Mouse (Mus musculus) forebrain, postnatal 0 days (tissue): ENCODE measurements around the gene Adi1. TPM values are rescaled to one million over a fixed set of nuclear protein-coding genes. Genes with fewer than 3 reads are reported as not detected.

Experiments
- ATAC-seq: fragments of 200-750 bp; cut with Nextera tagmentation; 2 replicates; pipeline ENCODE4 v1.8.0; 2017; ENCODE audit warnings: mild to moderate bottlenecking, moderate library complexity
- DNase-seq: peaks from one replicate; pipeline ENCODE4 v3.0.0-alpha.2; 2015
- H3K27ac ChIP-seq: fragments of 300-500 bp; sonication (generic); 2 replicates; pipeline ENCODE4 v1.5.1; 2014; ENCODE audit warnings: low read depth, mild to moderate bottlenecking, antibody characterized with exemption, low read length, moderate library complexity, mixed read lengths
- H3K27me3 ChIP-seq: fragments of 300-500 bp; sonication (generic); 2 replicates; pipeline ENCODE4 v1.6.1; 2014; ENCODE audit warnings: mild to moderate bottlenecking, low read length, mixed read lengths; ENCODE audit not compliant: insufficient read depth
- H3K36me3 ChIP-seq: fragments of 300-500 bp; sonication (generic); 2 replicates; pipeline ENCODE4 v1.6.1; 2014; ENCODE audit warnings: mild to moderate bottlenecking, moderate library complexity; ENCODE audit not compliant: insufficient read depth
- H3K4me1 ChIP-seq: fragments of 300-500 bp; sonication (generic); 2 replicates; pipeline ENCODE4 v1.6.1; 2014; ENCODE audit warnings: antibody characterized with exemption; ENCODE audit not compliant: insufficient read depth
- H3K4me2 ChIP-seq: fragments of 300-500 bp; sonication (generic); 2 replicates; pipeline ENCODE4 v1.6.1; 2014; ENCODE audit warnings: low read depth, mild to moderate bottlenecking, moderate library complexity
- H3K4me3 ChIP-seq: fragments of 300-500 bp; sonication (generic); 2 replicates; pipeline ENCODE4 v1.5.1; 2014; ENCODE audit warnings: low read depth, low read length, mixed read lengths
- H3K9ac ChIP-seq: fragments of 300-500 bp; sonication (generic); 2 replicates; pipeline ENCODE4 v1.6.1; 2014; ENCODE audit warnings: mild to moderate bottlenecking
- H3K9me3 ChIP-seq: fragments of 300-500 bp; sonication (generic); 2 replicates; pipeline ENCODE4 v1.6.1; 2016; ENCODE audit warnings: low read length
- CTCF ChIP-seq: sonication (generic); IDR thresholded peaks from 2 replicates; pipeline ENCODE4 v1.5.1; 2016; ENCODE audit warnings: antibody characterized with exemption, control low read depth, low read depth
- WGBS: fragments of 180-500 bp; shearing (Covaris S2); extraction: QIAGEN DNeasy Blood & Tissue Kit; methylation state at CpG from one replicate; pipeline ENCODE4 v1.1.7; 2014; 5-methylcytosine and 5-hydroxymethylcytosine counted together
- microRNA-seq, 2 experiments: library from miRNA; unstranded; fragments of <30 nt; microRNA quantifications; one replicate each; pipeline ENCODE4; 2016
- polyA plus RNA-seq: library from polyadenylated mRNA; unstranded; fragments of >200 nt; fragmentation: Nextera tagmentation; extraction: Ambion mirVana; gene quantifications from 2 replicates; pipeline ENCODE4 v1.2.1, GENCODE M21; 2015
- total RNA-seq: library from RNA; depleted of rRNA; stranded (reverse); fragments of >200 nt; gene quantifications from 2 replicates; pipeline ENCODE4 v1.2.3, GENCODE M21; 2014; rRNA removed

The Adi1 gene
- total and polyA plus RNA-seq, 2 experiments from 2014 or later = 9.4 to 27.9 TPM

- no peaks in the 10 kb centered on the region for H3K4me1 ChIP-seq
- no peak overlapping the region for H3K4me3 ChIP-seq
- no peaks in the 10 kb centered on the region for H3K27me3 ChIP-seq
- no peak for TF ChIP-seq CTCF
- H3K9ac ChIP-seq = no peak overlapping the region
- no peak overlapping the region for H3K27ac ChIP-seq
- ATAC-seq (no peak), DNase-seq (no peak)
- H3K36me3 ChIP-seq = peaks cover 27% of the 10 kb centered on the region
- H3K4me2 ChIP-seq = no peak overlapping the region
- H3K9me3 ChIP-seq = no peaks in the 10 kb centered on the region
- 75% methylated on average over 3 of the region's 3 CpGs for WGBS
Observed at GRCm38 (mm10) chr12:28724366-28724765, 49.3 kb downstream of the Adi1 start.

- no peak for TF ChIP-seq CTCF
- 92% methylated on average over 4 of the region's 4 CpGs for WGBS
- Histone ChIP-seq H3K36me3 (peaks cover 14% of the 10 kb centered on the region), H3K9ac (no peak overlapping the region), H3K27ac (no peak overlapping the region), H3K4me2 (no peak overlapping the region), H3K9me3 (no peaks in the 10 kb centered on the region), H3K4me1 (no peaks in the 10 kb centered on the region), H3K4me3 (no peak overlapping the region), H3K27me3 (no peaks in the 10 kb centered on the region)
- DNase-seq (no peak), ATAC-seq (no peak)
Observed at GRCm38 (mm10) chr12:28726204-28726603, 51.2 kb downstream of the Adi1 start.

GRCm38 (mm10) chr12:28727061-28727460, 52.0 kb downstream of the Adi1 start:
- 90% methylated on average over 5 of the region's 5 CpGs for WGBS
- ATAC-seq = no peak

More at GRCm38 (mm10) chr12:28727061-28727460, 52.0 kb downstream of the Adi1 start:
- Histone ChIP-seq H3K9me3 (no peaks in the 10 kb centered on the region), H3K4me2 (no peak overlapping the region), H3K9ac (no peak overlapping the region), H3K27ac (no peak overlapping the region), H3K36me3 (peaks cover 16% of the 10 kb centered on the region), H3K4me1 (no peaks in the 10 kb centered on the region), H3K4me3 (no peak overlapping the region), H3K27me3 (no peaks in the 10 kb centered on the region)
- no peak for TF ChIP-seq CTCF
- DNase-seq = no peak

Small RNA genes within 50 kb of the gene (microRNA-seq; reads per million reads assigned to microRNA genes)
- 0 reads per million in 2 experiments for gene Mir6937

Other genes starting within 250 kb of the Adi1 start
- not detected in 2 replicates for gene Dcdc2c, start 122.8 kb upstream of the Adi1 start, total RNA-seq
- gene Dcdc2c, start 122.8 kb upstream of the Adi1 start, polyA plus RNA-seq = 0.09 TPM in 1 of 2 replicates, not detected in the other
- 0.29 TPM in 1 of 2 replicates, not detected in the other for gene Allc, start 92.7 kb upstream of the Adi1 start, total RNA-seq
- gene Allc, start 92.7 kb upstream of the Adi1 start, polyA plus RNA-seq = 0.14 and 0.17 TPM in 2 replicates
- gene Colec11, start 51.9 kb upstream of the Adi1 start, total RNA-seq = 0.48 and 0.62 TPM in 2 replicates
- 0.39 and 1.1 TPM in 2 replicates for gene Colec11, start 51.9 kb upstream of the Adi1 start, polyA plus RNA-seq
- gene Rps7, start 39.3 kb upstream of the Adi1 start, total RNA-seq = 1,274 and 1,982 TPM in 2 replicates
- 605 and 756 TPM in 2 replicates for gene Rps7, start 39.3 kb upstream of the Adi1 start, polyA plus RNA-seq
- 13.7 and 18.5 TPM in 2 replicates for gene Rnaseh1, start 25.6 kb upstream of the Adi1 start, total RNA-seq
- 12.3 and 13.3 TPM in 2 replicates for gene Rnaseh1, start 25.6 kb upstream of the Adi1 start, polyA plus RNA-seq
- 49.1 and 55.6 TPM in 2 replicates for gene Trappc12, start 75.2 kb downstream of the Adi1 start, total RNA-seq
- gene Trappc12, start 75.2 kb downstream of the Adi1 start, polyA plus RNA-seq = 32.0 and 37.8 TPM in 2 replicates
- gene Eipr1, start 76.6 kb downstream of the Adi1 start, total RNA-seq = 60.8 and 63.6 TPM in 2 replicates
- 66.6 and 78.7 TPM in 2 replicates for gene Eipr1, start 76.6 kb downstream of the Adi1 start, polyA plus RNA-seq